Mouse (Mus musculus): ENCODE measurements around the gene Unc5c.

Unc5c gene

DNA sequence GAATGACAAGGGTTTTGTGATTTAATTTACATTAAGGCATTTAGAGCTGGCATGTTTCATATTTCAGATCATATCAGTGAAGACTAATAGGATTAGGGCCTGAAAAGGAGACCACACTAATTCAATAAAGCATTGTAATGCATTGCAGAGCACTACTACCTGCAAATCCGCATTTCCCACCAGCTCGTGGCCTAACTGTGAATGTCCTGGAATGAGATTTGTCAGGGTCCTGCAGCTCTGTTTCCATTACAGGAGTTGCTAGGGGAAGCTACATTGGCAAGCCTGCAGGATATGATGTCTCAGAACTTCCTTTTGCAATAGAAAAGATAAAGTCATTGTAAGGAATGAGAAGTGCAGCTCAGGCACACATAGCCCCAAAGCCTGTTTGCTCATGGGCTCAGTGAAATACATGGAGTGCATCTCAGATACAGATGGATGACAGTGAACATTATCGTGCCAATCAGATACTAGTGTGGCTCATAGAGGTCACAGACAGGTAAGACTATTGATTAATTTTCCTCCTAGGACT is 236.4 kb downstream of the Unc5c start:
- no peak for DNase-seq (ENCODE audit: low read depth, low spot score)

DNA sequence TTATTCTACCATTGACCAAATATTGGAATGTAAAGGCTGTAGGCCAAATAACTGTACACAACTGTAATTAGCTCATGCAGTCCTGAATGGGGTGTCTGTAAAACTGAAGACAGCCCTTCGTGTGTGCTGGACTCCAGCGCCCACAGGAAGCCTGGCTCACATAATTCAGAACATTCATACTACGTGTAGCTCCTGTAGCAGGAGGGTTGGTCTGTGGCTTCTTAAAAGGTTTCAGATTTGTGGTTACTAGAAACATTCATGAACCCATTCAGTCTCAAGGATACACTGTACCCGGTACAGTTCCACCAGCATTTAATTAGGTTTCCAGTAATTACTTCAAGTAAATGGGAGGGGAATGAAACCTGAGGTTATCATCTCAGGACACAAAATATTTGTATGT is 246.6 kb downstream of the Unc5c start:
- no peak for DNase-seq (ENCODE audit: low read depth, low spot score)

DNA sequence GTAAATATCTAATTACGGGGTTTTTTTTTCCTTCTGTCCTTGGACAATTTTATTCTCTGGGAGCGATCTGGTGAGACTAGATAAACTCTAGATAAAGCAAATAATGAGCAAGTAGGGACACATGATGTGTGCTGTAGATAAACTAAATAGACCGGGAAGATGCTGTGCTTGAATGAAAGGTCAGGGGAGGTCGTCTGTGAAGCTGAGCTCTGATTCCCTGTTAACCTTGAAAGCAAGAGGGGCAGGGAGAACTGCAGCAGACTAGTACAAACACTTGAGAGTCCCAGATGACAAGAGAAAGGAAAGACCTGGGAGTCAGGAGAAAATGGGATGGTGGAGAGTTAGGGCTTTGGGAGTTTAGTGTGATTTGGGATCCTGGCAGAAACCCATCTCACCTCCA is 251.4 kb downstream of the Unc5c start:
- no peak for DNase-seq (ENCODE audit: low read depth, low spot score)

- DNase-seq (ENCODE audit: low read depth, low spot score) = no peak
Observed at GRCm38 (mm10) chr3:141719050-141719449, 254.0 kb downstream of the Unc5c start.

DNA sequence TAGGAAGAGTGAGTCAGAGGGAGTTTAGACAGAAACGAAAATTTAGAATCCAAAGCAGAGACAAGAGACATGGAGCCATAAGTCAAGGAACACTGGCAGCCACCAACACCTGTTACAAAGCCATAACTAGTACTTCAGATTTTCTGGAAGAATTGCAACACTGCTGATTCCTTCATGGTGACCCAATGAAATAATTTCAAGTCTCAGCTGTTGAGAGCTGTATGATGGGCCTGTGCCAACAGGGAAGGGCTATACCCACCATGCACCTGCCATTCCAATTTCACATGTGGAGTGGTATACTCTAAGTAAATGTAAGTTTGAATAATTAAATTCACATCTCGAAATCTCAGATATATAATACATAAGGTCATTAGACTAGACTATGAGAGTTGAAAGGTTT is 259.5 kb downstream of the Unc5c start:
- DNase-seq (ENCODE audit: low read depth, low spot score) = no peak

DNA sequence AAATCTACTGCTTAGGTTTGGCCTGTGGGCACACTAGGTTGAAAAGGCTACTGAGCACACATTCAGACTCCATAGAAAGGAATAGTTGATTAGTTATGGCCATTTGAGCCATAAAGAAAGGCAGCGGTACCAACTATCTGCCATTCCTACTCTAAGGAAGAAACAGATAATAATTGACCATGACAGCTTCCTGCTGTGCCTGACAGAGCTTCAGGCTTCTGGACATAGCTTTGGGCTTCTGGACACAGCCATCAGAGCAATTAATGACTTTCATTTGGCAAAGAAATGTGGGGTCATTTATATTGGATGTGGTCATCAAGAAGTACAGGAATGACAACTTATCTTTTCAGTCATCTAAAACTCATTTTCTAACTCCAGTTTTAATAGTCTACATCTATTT is 260.4 kb downstream of the Unc5c start:
- no peak for DNase-seq (ENCODE audit: low read depth, low spot score)

DNA sequence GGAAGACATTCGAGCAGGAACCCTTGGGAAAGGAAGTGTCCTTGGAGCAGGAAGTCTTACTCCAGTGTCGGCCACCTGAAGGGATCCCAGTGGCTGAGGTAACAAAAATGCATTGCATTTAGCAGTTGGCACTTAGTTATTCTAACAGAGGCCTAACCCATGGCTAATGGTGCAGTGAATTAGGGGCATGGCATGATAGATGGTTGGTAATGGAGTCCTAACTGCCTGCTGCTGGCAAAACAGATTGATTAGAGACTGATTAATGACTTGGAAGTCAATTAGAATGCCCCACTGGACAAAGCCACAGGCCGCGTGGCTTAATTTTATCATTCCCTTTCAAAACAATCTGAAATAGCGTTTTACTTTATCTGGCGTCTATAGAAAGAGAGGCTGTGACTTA is 268.8 kb downstream of the Unc5c start:
- DNase-seq (ENCODE audit: low read depth, low spot score) = no peak

DNA sequence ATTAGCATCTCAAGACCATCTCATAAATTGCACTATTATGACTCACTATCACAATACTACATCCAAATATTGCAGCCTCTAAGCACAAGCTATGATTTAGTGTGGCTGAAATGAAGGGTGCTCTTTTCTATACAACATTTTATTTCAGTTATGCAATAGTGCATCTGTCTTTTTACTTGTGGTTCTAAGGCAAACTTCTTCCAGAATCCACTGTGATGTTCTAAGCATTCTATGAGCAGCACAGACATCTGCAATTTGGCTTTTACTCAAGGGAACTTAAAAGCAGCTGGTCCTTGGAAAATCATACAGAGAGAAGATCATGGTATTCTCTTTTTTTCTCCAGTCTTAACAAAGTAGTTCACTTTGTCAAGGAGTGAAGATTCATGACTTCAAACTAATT is 270.3 kb downstream of the Unc5c start:
- DNase-seq (ENCODE audit: low read depth, low spot score) = no peak

DNA sequence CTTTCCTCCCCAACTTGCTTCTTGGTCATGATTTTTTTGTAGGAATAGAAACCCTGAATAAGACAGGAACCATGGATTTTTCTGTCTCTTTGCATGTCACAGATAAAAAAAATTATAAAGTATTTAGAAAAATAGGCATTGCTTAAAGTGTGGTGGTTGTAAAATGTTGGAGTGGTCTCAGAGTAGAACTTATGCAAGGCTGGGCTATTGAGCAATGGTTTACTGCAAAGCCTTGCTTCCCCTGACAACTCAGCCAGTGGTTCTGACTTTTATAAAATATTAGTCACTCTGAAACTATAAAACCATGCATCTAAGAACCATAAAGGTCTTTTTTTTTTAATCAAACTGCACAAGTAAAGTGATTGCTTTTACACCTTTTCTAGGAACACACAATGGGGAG is 280.3 kb downstream of the Unc5c start:
- DNase-seq (ENCODE audit: low read depth, low spot score) = no peak

GRCm38 (mm10) chr3:141748694-141749381 is 283.8 kb downstream of the Unc5c start:
- no peak for DNase-seq (ENCODE audit: low read depth, low spot score)

DNA sequence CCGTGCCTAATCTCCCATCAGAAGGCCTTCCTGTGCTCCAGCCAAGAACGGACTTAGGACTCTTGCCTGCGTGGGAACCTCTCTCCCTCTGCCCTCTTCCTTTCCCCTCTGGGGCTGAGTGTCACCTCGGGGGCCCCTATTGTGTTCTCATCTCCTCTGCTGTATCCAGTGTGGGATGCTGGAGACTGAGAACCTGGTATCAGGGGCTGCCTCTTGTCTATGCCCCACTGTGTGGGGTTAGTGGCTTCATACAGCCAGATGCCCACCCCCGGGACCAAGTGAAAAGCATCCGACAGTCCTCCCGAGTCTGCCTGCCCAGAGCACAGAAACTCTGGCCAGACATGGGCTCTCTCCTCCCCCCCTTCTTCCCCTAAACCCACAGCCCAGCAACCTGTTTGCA is 287.2 kb downstream of the Unc5c start:
- no peak for DNase-seq (ENCODE audit: low read depth, low spot score)

GRCm38 (mm10) chr3:141757259-141757658 is 292.2 kb downstream of the Unc5c start:
- DNase-seq (ENCODE audit: low read depth, low spot score) = no peak

GRCm38 (mm10) chr3:141778411-141778919 is 313.4 kb downstream of the Unc5c start:
- no peak for DNase-seq (ENCODE audit: low read depth, low spot score)

DNA sequence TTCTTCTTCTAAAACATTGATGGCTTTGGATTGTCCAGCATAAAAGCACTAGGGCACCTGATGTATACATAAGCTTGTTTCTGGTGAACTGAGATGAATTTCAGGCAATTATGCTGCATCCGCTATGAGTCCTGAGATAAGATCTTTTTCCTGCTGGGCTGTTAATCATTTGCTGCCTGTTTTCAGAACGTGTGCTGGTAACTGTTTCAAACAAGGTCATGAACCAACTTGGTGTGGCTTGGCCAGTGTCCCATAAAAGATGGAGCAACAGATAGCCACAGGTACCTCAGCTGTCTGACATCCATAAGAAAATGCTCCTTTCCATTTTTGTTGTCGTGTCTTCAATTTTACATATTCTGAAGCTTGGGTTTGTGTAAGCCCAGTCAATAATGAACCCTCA is 314.2 kb downstream of the Unc5c start:
- DNase-seq (ENCODE audit: low read depth, low spot score) = no peak

DNA sequence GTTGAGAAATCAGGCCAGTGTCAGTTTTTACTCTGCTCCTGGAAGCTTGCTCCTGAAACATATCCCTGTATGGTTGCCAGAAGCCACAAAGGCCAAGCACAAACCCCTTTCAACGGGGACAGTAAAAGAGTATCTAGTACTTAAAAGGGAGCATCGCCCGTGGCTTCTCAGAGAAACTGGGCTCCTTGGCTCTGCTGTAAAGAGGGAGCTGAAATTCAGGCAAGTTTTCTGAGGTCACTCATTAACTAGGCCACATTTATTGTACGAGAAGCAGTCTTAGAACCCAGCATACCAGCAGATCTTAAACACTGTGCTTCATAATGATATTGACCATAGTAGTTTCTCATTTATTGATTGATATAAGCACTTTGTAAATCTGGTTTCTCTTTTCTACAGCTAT is 317.5 kb downstream of the Unc5c start:
- DNase-seq (ENCODE audit: low read depth, low spot score) = no peak

GRCm38 (mm10) chr3:141791026-141791780 is 326.2 kb downstream of the Unc5c start:
- DNase-seq (ENCODE audit: low read depth, low spot score) = no peak

DNA sequence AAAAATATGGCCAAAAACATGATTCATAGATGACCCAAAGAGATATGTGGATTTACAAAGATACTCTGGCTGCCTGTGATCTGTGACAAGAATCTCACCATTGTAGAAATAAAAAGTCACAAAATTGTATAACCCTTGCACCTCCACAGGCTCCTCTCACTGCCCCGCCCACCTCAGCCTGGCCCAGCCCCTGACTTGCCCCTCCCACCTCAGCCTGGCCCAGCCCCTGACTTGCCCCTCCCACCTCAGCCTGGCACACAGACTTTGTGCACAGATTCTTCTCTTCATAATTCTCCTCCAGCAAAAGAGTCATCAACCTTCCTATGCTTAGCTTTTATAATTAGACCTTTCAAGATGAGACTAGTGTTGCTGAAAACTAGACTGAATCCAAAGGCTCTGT is 327.1 kb downstream of the Unc5c start:
- no peak for DNase-seq (ENCODE audit: low read depth, low spot score)

DNA sequence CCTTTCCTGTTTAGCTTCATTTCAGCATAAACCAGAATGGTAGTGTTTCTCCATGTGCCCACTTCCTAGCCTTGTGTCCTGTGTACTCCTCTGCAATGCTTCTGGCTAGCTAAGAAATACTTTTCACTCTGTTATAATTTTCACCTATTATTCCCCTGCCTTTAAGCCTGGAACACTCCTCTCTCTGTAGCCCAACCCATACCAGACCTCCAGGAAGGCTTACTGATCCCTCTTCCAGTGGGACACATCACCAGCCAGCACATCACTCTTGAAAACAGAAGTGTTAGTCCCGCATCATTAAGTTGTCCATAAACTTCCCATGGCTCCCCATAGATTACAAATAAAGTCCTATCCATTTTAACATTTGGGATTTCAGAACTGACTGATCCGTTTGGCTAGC is 328.7 kb downstream of the Unc5c start:
- DNase-seq (ENCODE audit: low read depth, low spot score) = no peak

DNA sequence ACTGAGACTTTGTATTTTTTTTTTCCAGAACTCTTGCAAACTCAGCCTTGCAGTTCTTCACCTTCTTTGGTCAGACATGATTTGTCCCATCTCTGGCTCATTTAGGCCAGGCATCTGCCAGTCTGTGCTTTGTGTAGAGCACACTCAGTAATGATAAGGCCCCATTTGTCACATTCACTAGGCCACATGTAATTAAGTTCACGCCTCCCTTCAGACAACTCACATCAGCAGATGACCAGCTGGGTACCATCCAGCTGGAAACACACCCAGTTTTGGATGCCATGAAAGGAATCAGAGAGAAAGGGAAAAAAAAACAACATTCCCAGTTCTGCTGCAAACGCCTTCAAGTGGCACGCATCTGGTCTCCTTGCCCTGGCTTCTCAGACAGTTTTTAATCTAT is 329.4 kb downstream of the Unc5c start:
- DNase-seq (ENCODE audit: low read depth, low spot score) = no peak

DNA sequence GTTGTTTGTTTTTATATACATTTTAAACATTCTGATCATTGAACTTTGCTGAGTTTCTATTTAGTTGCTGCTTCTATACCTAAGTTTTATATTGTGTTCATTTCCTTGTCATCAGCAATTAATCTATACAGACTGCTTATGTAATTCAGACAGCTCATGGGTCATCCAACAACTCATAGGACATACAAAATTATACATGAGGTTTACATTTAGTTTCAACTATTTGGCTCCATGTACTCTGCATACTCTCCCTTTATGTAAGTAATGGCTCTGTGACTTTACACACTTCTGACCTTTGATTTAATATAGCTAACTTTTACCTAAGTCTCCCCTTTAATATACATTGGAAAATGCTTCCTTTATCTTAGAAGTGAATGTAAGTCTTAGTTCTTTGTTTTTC is 332.4 kb downstream of the Unc5c start:
- DNase-seq (ENCODE audit: low read depth, low spot score) = no peak

DNA sequence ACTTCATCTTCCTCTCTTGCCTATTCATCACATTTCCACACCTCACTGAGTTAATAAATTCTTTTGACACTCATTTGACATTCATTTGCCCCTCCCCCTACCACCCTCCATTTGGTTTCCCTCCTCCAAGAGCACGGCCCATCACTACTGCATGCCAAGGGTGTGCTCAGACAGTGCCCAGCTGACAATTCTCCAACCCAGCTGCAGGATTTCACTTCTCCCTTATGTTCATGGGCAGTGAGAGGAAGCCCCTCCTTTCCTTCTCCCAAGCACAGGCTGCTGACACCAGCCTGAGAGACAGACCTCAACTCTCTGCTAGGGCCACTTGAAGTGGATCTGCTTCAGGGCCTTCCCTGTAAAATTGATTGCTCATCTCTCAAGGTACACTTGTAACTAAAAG is 332.8 kb downstream of the Unc5c start:
- no peak for DNase-seq (ENCODE audit: low read depth, low spot score)

GRCm38 (mm10) chr3:141804133-141804532 is 339.1 kb downstream of the Unc5c start:
- DNase-seq (ENCODE audit: low read depth, low spot score) = no peak

DNA sequence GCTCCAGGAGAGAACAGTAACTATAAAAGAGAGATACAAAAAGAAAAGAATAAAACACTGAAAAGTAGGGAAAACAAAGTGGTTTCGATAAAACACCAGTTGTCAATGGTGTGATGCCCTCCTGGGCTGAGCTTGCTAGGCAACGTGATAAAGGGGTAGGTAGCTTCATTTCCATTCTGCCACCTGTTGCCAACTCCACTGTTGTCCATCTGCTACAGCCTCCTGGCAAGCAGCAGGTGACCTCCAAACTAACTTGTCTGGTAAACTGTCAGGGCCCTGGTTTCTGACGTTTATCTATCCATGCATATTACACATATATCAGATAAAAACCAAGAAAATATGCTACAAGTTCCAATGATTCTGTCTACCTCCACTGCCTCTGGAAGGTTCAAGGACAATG is 344.6 kb downstream of the Unc5c start:
- DNase-seq (ENCODE audit: low read depth, low spot score) = no peak

Data from ZHBTc4 (cell line).